Mouse (Mus musculus) heart, embryonic 10.5 days (tissue): ENCODE data around the gene Trim14. TPM values are rescaled to one million over a fixed set of nuclear protein-coding genes. Genes with fewer than 3 reads are reported as not detected.

ENCODE experiments used
- DNase-seq: peaks from one replicate; pipeline ENCODE4 v3.0.0-alpha.2; 2017; ENCODE audit warnings: low spot score
- H3K27ac ChIP-seq: fragments of 300-500 bp; sonication (generic); 2 replicates; pipeline ENCODE4 v1.5.1; 2016; ENCODE audit warnings: mild to moderate bottlenecking
- H3K27me3 ChIP-seq: fragments of 300-500 bp; sonication (generic); 2 replicates; pipeline ENCODE4 v1.6.1; 2016; ENCODE audit warnings: mild to moderate bottlenecking; ENCODE audit not compliant: poor library complexity, insufficient read depth, severe bottlenecking
- H3K36me3 ChIP-seq: fragments of 300-500 bp; sonication (generic); 2 replicates; pipeline ENCODE4 v1.6.1; 2016; ENCODE audit warnings: mild to moderate bottlenecking, moderate library complexity
- H3K4me1 ChIP-seq: fragments of 300-500 bp; sonication (generic); 2 replicates; pipeline ENCODE4 v1.6.1; 2016; ENCODE audit warnings: mild to moderate bottlenecking
- H3K4me3 ChIP-seq: fragments of 300-500 bp; sonication (generic); 2 replicates; pipeline ENCODE4 v1.5.1; 2016; ENCODE audit warnings: mild to moderate bottlenecking, moderate library complexity
- H3K9me3 ChIP-seq: fragments of 300-500 bp; sonication (generic); 2 replicates; pipeline ENCODE4 v1.6.1; 2016; ENCODE audit warnings: mild to moderate bottlenecking, moderate library complexity
- WGBS: fragments of 180-500 bp; shearing (Covaris S2); methylation state at CpG from one replicate; pipeline ENCODE4 v1.1.7; 2016; 5-methylcytosine and 5-hydroxymethylcytosine counted together
- polyA plus RNA-seq: library from polyadenylated mRNA; unstranded; fragments of >200 nt; fragmentation: Nextera tagmentation; extraction: Ambion mirVana; gene quantifications from 2 replicates; pipeline ENCODE4 v1.2.1, GENCODE M21; 2016

Gene Trim14
- polyA plus RNA-seq, 1 experiment from 2014 or later: 2.4 TPM

- peaks cover 18% of the 10 kb centered on the region for H3K4me1 ChIP-seq
- 77% methylated on average over 4 of the region's 4 CpGs for WGBS
- no peaks in the 10 kb centered on the region for H3K27me3 ChIP-seq
- DNase-seq: no peak
- H3K36me3 ChIP-seq: no peaks in the 10 kb centered on the region
- no peak overlapping the region for H3K27ac ChIP-seq
- H3K9me3 ChIP-seq: no peaks in the 10 kb centered on the region
- no peak overlapping the region for H3K4me3 ChIP-seq
Measured at GRCm38 (mm10) chr4:46572616-46573015, 36.7 kb upstream of the Trim14 start.

- Histone ChIP-seq H3K27me3 (no peaks in the 10 kb centered on the region), H3K9me3 (no peaks in the 10 kb centered on the region), H3K4me1 (peaks cover 18% of the 10 kb centered on the region), H3K4me3 (no peak overlapping the region), H3K27ac (no peak overlapping the region), H3K36me3 (no peaks in the 10 kb centered on the region)
- 86% methylated on average over 9 of the region's 9 CpGs for WGBS
- DNase-seq: no peak
Measured at GRCm38 (mm10) chr4:46571744-46572143, 35.8 kb upstream of the Trim14 start.

- no peak for DNase-seq
- H3K27ac ChIP-seq: no peak overlapping the region
- 24% methylated on average over 5 of the region's 5 CpGs for WGBS
- H3K36me3 ChIP-seq: no peaks in the 10 kb centered on the region
- no peaks in the 10 kb centered on the region for H3K27me3 ChIP-seq
- no peak overlapping the region for H3K4me3 ChIP-seq
- no peaks in the 10 kb centered on the region for H3K9me3 ChIP-seq
- peaks cover 17% of the 10 kb centered on the region for H3K4me1 ChIP-seq
Measured at GRCm38 (mm10) chr4:46569671-46570070, 33.7 kb upstream of the Trim14 start.

GRCm38 (mm10) chr4:46568169-46568568 lies 32.2 kb upstream of the Trim14 start:
- Histone ChIP-seq H3K27me3 (no peaks in the 10 kb centered on the region), H3K27ac (no peak overlapping the region), H3K4me1 (peaks cover 11% of the 10 kb centered on the region), H3K36me3 (no peaks in the 10 kb centered on the region), H3K9me3 (no peaks in the 10 kb centered on the region), H3K4me3 (no peak overlapping the region)
- no peak for DNase-seq
- 85% methylated on average over 8 of the region's 8 CpGs for WGBS

- Histone ChIP-seq H3K9me3 (no peaks in the 10 kb centered on the region), H3K4me1 (peaks cover 11% of the 10 kb centered on the region), H3K4me3 (no peak overlapping the region), H3K36me3 (no peaks in the 10 kb centered on the region), H3K27ac (no peak overlapping the region), H3K27me3 (no peaks in the 10 kb centered on the region)
- no peak for DNase-seq
- WGBS: 60% methylated on average over 8 of the region's 8 CpGs
Measured at GRCm38 (mm10) chr4:46566931-46567671, 31.2 kb upstream of the Trim14 start.

- WGBS: 87% methylated on average over 4 of the region's 4 CpGs
- Histone ChIP-seq H3K36me3 (no peaks in the 10 kb centered on the region), H3K27ac (no peak overlapping the region), H3K9me3 (no peaks in the 10 kb centered on the region), H3K4me3 (no peak overlapping the region), H3K27me3 (no peaks in the 10 kb centered on the region), H3K4me1 (peaks cover 11% of the 10 kb centered on the region)
- DNase-seq: no peak
Measured at GRCm38 (mm10) chr4:46565393-46565955, 29.5 kb upstream of the Trim14 start.

GRCm38 (mm10) chr4:46564247-46564646 lies 28.3 kb upstream of the Trim14 start:
- peaks cover 5% of the 10 kb centered on the region; the same call in 1 of the 2 replicates for H3K4me1 ChIP-seq
- no peak overlapping the region for H3K4me3 ChIP-seq
- H3K9me3 ChIP-seq: no peaks in the 10 kb centered on the region
- no peak for DNase-seq
- H3K36me3 ChIP-seq: no peaks in the 10 kb centered on the region
- H3K27ac ChIP-seq: no peak overlapping the region
- WGBS: 85% methylated on average over 4 of the region's 4 CpGs
- 0 out of 2 replicates have a peak, but pooled peaks cover 5% of the 10 kb centered on the region for H3K27me3 ChIP-seq

GRCm38 (mm10) chr4:46563847-46564246 lies 27.9 kb upstream of the Trim14 start:
- Histone ChIP-seq H3K9me3 (no peaks in the 10 kb centered on the region), H3K4me3 (no peak overlapping the region), H3K27me3 (0 out of 2 replicates have a peak, but pooled peaks cover 5% of the 10 kb centered on the region), H3K4me1 (peaks cover 5% of the 10 kb centered on the region; the same call in 1 of the 2 replicates), H3K36me3 (no peaks in the 10 kb centered on the region), H3K27ac (no peak overlapping the region)
- no peak for DNase-seq
- 64% methylated on average over 10 of the region's 10 CpGs for WGBS

GRCm38 (mm10) chr4:46562841-46563240 lies 26.9 kb upstream of the Trim14 start:
- H3K27me3 ChIP-seq: 0 out of 2 replicates have a peak, but pooled peaks cover 5% of the 10 kb centered on the region
- H3K9me3 ChIP-seq: no peaks in the 10 kb centered on the region
- WGBS: 90% methylated on average over 14 of the region's 14 CpGs

GRCm38 (mm10) chr4:46562037-46562436 lies 26.1 kb upstream of the Trim14 start:
- Histone ChIP-seq H3K9me3 (no peaks in the 10 kb centered on the region), H3K4me1 (peaks cover 9% of the 10 kb centered on the region), H3K27me3 (0 out of 2 replicates have a peak, but pooled peaks cover 5% of the 10 kb centered on the region), H3K27ac (no peak overlapping the region), H3K4me3 (no peak overlapping the region), H3K36me3 (no peaks in the 10 kb centered on the region)
- WGBS: 46% methylated on average over 5 of the region's 5 CpGs
- no peak for DNase-seq

More at GRCm38 (mm10) chr4:46562841-46563240, 26.9 kb upstream of the Trim14 start:
- Histone ChIP-seq H3K36me3 (no peaks in the 10 kb centered on the region), H3K4me1 (peaks cover 9% of the 10 kb centered on the region), H3K4me3 (no peak overlapping the region), H3K27ac (no peak overlapping the region)
- DNase-seq: no peak

- Histone ChIP-seq H3K27ac (no peak overlapping the region), H3K27me3 (0 out of 2 replicates have a peak, but pooled peaks cover 5% of the 10 kb centered on the region), H3K9me3 (no peaks in the 10 kb centered on the region), H3K4me3 (no peak overlapping the region), H3K4me1 (peaks cover 9% of the 10 kb centered on the region), H3K36me3 (no peaks in the 10 kb centered on the region)
- 78% methylated on average over 14 of the region's 14 CpGs for WGBS
- no peak for DNase-seq
Measured at GRCm38 (mm10) chr4:46560069-46560705, 24.2 kb upstream of the Trim14 start.

- H3K9me3 ChIP-seq: no peaks in the 10 kb centered on the region
- H3K27me3 ChIP-seq: 0 out of 2 replicates have a peak, but pooled peaks cover 5% of the 10 kb centered on the region
- H3K4me1 ChIP-seq: peaks cover 8% of the 10 kb centered on the region
- 66% methylated on average over 22 of the region's 22 CpGs for WGBS
- no peak for DNase-seq
- no peak overlapping the region for H3K27ac ChIP-seq
- no peaks in the 10 kb centered on the region for H3K36me3 ChIP-seq
- no peak overlapping the region for H3K4me3 ChIP-seq
Measured at GRCm38 (mm10) chr4:46558672-46559667, 23.0 kb upstream of the Trim14 start.
